Mouse (Mus musculus) erythroblast, embryonic 14.5 days (primary cell): ENCODE results near the gene Wbp1. TPM values are rescaled to one million over a fixed set of nuclear protein-coding genes. Genes with fewer than 3 reads are reported as not detected.

Source experiments
- H3K27me3 ChIP-seq: 2 replicates; pipeline ENCODE4 v1.6.1; 2012; ENCODE audit warnings: inconsistent platforms; ENCODE audit not compliant: control insufficient read depth
- H3K36me3 ChIP-seq: 2 replicates; pipeline ENCODE4 v1.6.1; 2012; ENCODE audit warnings: mild to moderate bottlenecking, inconsistent platforms; ENCODE audit not compliant: control insufficient read depth
- H3K4me1 ChIP-seq: 2 replicates; pipeline ENCODE4 v1.6.1; 2012; ENCODE audit warnings: inconsistent platforms; ENCODE audit not compliant: control insufficient read depth
- H3K4me3 ChIP-seq: replicated peaks from 2 replicates; pipeline ENCODE3; 2012; ENCODE audit warnings: moderate library complexity, mild to moderate bottlenecking, inconsistent platforms
- H3K9me3 ChIP-seq: 2 replicates; pipeline ENCODE4 v1.6.1; 2012; ENCODE audit warnings: low read length, inconsistent platforms, mixed read lengths; ENCODE audit not compliant: control insufficient read depth
- GATA1 ChIP-seq: IDR thresholded peaks from 2 replicates; pipeline ENCODE4 v1.6.1; 2012; ENCODE audit warnings: low read length, inconsistent platforms, mixed read lengths
- TAL1 ChIP-seq: IDR thresholded peaks from 3 replicates; pipeline ENCODE4 v1.6.1; 2012; ENCODE audit warnings: low read length, inconsistent platforms, mixed read lengths
- polyA plus RNA-seq: library from polyadenylated mRNA; stranded (reverse); fragments of >175 nt; gene quantifications from 2 replicates; pipeline ENCODE4 v1.2.3, GENCODE M21; 2012

The Wbp1 gene
- polyA plus RNA-seq, result 16.2 and 18.3 TPM in 2 replicates

DNA sequence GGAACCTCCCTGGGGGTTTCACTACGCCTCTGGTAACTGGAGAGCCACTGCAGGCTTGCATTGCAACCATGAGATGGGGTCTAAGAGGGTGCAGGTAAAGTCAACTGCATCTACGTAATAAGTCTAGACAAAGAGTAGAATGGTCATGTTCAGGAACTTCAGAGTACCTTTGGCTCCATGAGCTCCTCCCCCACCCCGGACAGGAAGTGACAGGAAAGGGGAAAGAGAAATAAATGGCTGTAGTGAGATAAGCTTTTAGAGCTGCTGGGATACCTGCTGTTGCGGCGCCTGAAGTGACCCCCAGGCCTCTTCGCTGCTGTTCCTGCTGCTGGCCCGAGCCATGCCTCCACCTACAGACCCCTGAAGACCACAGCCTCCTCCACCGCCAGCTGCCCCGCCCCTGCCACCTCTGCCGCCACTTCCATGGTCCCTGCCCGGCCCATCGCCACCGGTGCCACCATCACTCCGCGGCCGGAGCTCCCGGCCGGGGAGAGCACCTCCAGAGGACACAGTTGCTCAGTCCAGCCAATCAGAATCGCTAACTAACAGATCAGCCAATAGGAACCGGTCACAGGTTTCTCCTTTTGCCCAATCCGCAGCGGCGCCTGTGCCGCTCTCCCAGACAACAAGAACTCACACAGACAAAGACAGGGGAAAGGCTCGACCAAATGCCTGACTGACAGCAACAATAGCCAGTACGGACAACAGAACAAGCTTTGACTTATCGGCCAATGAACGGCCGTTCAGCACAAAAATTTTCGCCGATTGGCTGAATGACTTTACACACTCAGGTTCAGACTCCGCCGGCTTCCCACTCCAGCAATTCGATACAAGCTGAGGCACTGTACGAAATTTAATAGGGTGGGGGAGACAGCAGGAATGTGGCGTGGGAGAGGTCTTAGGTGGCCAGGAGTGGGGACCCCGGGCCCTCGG is at the start of gene Wbp1:
Gene Wbp1 (minus strand): TSS at position 630 of the 933 bp plus-strand sequence.
- Histone ChIP-seq H3K4me1 (peaks cover 90% of the 10 kb centered on the region), H3K4me3 (peak within 1 kb of the TSS; percentile 86), H3K9me3 (no peaks in the 10 kb centered on the region), H3K36me3 (peaks cover 55% of the 10 kb centered on the region), H3K27me3 (no peaks in the 10 kb centered on the region)
- TF ChIP-seq TAL1, result no peak
- no peak for TF ChIP-seq GATA1

GRCm38 (mm10) chr6:83171063-83171462 is 49.7 kb upstream of the Wbp1 start:
- peaks cover 20% of the 10 kb centered on the region for H3K36me3 ChIP-seq
- peaks cover 32% of the 10 kb centered on the region for H3K4me1 ChIP-seq
- H3K4me3 ChIP-seq, result no peak overlapping the region
- H3K9me3 ChIP-seq, result no peaks in the 10 kb centered on the region
- H3K27me3 ChIP-seq, result no peaks in the 10 kb centered on the region
- TF ChIP-seq GATA1 (no peak), TAL1 (no peak)

DNA sequence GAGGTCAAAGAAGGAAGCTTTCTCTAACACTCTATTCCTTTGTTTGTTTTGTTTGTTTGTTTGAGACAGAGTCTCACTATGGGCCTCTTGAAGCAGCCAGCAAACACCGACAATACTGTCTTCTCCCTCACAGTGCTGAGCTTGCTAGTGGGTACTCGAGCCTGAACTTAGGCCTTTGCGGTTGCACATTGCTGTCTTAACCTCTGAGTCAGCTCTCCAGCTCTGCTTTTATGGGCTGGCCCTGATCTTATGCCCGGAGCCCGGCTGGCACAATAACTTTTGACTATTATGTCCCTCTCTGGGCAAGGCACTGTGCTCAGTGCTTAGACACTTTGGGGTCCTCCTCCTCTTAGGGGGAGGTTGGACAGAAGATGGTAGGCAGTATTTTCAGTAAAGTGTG is 48.5 kb upstream of the Wbp1 start:
- TF ChIP-seq GATA1, result no peak
- TF ChIP-seq TAL1, result no peak
- Histone ChIP-seq H3K36me3 (peaks cover 16% of the 10 kb centered on the region), H3K9me3 (no peaks in the 10 kb centered on the region), H3K4me3 (no peak overlapping the region), H3K4me1 (peaks cover 35% of the 10 kb centered on the region), H3K27me3 (no peaks in the 10 kb centered on the region)

DNA sequence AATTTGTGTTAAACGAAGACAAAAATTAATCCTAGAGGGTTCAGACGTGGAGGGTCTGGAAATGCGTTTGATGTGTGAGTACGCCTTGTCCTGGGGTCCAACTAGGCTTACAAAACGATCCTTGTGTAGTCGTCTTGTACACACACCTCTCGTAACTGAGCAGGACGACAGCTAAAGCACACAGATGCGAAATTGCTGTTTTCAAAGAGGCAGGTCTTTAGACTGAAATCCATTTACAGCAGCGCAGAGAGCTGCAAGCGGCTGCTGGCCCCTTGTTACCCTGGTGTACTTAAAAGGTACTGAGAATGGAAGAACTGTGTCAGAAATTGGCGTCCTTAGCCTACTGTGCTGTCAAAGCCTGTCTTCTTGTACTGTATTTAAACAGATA is 44.9 kb upstream of the Wbp1 start:
- H3K4me3 ChIP-seq, result peak overlapping the region; percentile 78
- peaks cover 52% of the 10 kb centered on the region for H3K4me1 ChIP-seq
- H3K9me3 ChIP-seq, result peaks cover 7% of the 10 kb centered on the region; the same call in 1 of the 2 replicates
- TF ChIP-seq TAL1 (no peak), GATA1 (no peak)
- H3K27me3 ChIP-seq, result peaks cover 32% of the 10 kb centered on the region
- peaks cover 13% of the 10 kb centered on the region for H3K36me3 ChIP-seq

DNA sequence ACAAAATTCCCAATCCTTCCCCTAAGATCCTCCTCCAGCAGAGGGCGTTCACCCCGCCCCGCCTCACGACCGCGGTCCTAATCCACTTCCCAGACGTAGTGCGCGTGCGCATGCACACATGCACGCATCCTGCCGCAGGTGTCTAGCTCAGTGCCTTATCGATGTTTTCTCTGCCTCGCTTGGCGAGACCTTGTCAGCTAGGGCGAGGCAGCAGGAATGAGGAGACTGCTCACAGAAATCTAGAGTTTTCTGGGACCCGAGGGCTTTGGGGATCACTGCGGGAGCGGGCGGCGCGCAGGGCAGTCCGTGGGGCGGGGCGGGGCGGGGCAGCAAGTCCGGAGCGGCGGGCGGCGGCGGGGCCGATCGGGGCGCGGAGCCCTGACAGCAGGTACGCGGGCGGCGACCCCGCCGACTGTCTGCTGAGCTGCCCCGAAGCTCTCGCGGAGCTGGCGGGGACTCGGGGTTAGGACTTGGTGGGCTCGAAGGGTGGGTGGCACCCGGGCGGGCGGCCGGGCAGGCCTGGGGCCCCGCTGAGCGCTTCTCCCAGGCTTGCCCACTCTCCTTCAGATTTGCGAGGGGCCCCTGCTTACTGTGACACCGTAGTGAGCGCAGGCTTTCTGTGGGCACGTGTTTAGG is 44.4 kb upstream of the Wbp1 start, which contains the start of gene Dctn1:
Gene Dctn1 (plus strand): TSS at position 314 of the 636 bp plus-strand sequence.
- Histone ChIP-seq H3K9me3 (peaks cover 7% of the 10 kb centered on the region; the same call in 1 of the 2 replicates), H3K36me3 (peaks cover 11% of the 10 kb centered on the region), H3K4me3 (peak within 1 kb of the TSS; percentile 78), H3K27me3 (peaks cover 37% of the 10 kb centered on the region), H3K4me1 (peaks cover 52% of the 10 kb centered on the region)
- TF ChIP-seq GATA1 (no peak), TAL1 (no peak)

DNA sequence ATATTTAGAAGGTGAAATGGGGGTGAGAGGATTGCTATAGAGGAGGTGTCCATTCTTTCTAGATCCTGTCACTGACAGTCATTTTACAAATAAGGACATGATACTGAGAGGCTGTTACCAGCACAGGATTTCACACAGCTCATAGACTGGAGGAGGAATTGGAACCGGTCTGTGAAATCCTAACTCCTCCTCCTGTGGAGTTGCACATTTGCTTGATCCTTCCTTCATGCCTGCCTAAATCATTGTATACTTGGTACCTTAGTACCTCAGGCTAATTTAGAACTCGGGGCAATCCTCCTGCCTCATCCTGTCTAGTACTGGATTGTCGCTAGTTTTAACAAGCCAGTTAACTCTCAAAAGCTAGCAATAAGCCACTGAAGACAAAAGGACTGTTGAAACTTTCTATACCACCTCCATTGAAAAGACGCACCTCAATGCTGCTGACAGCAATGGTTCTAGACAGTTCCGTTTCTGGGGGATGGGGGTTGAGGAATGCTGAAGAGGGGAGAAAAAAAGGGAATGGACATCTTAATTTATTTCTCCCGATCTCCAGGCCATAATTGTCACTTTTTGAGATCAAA is 43.8 kb upstream of the Wbp1 start:
- peaks cover 52% of the 10 kb centered on the region for H3K4me1 ChIP-seq
- H3K36me3 ChIP-seq, result peaks cover 11% of the 10 kb centered on the region
- peaks cover 43% of the 10 kb centered on the region for H3K27me3 ChIP-seq
- peaks cover 7% of the 10 kb centered on the region; the same call in 1 of the 2 replicates for H3K9me3 ChIP-seq
- peak overlapping the region; percentile 78 for H3K4me3 ChIP-seq
- TF ChIP-seq TAL1, result no peak
- no peak for TF ChIP-seq GATA1

- peaks cover 36% of the 10 kb centered on the region for H3K4me1 ChIP-seq
- peak overlapping the region; percentile 39 for H3K4me3 ChIP-seq
- peaks cover under 1% of the 10 kb centered on the region; the same call in 1 of the 2 replicates for H3K36me3 ChIP-seq
- H3K9me3 ChIP-seq, result peaks cover 7% of the 10 kb centered on the region; the same call in 1 of the 2 replicates
- H3K27me3 ChIP-seq, result peaks cover 50% of the 10 kb centered on the region
- no peak for TF ChIP-seq TAL1
Observed at GRCm38 (mm10) chr6:83162701-83163100, 41.3 kb upstream of the Wbp1 start.

DNA sequence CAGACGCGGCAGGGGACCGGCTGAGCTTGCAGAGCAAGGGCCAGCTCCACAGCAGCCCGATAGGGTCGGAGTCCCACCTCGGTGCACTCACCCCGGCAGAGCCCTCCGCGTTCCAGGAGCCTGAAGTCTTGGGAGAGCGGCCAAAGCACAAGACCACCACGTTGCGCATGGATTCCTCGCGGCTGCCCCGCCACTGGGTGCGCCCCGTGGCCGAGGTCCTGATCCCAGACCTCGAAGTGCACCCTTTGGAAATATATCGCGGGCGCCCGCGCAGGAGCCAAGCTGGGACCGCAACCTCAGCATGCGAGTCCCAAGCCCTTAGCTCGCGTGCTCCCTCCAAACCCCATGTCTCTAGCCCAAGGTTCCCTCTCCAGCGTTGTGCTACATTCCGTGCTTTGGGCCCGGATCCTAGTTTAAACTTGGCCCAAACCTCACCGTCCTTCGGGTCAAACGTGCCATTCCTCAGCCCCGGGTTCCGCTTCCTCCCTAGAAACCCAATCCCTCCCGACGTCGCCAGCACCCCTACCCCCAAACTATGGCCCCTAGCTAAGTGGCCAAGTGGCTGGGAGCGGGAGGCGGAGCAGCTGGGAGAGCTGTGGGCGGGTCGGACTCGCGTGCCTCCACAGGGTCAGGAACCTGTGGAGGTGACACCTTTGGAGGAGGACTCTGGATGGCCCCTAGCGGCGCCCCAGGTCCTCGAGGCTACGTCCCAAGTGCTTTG is 40.7 kb upstream of the Wbp1 start:
- Histone ChIP-seq H3K36me3 (no peaks in the 10 kb centered on the region), H3K9me3 (peaks cover 7% of the 10 kb centered on the region; the same call in 1 of the 2 replicates), H3K27me3 (peaks cover 50% of the 10 kb centered on the region), H3K4me1 (peaks cover 30% of the 10 kb centered on the region), H3K4me3 (peak overlapping the region; percentile 39)
- TF ChIP-seq GATA1 (no peak), TAL1 (no peak)
